Mouse (Mus musculus) urinary bladder, adult 18-20 months (tissue): ENCODE measurements at regions not wholly inside any gene's neighbourhood (a gene's known extent, or its start where the extent isn't known, plus 50 kb on each side); places are given as distances from the start of the nearest gene placed in this dataset.

Experiments
- DNase-seq, 2 experiments: peaks; one replicate each; pipeline ENCODE4 v3.0.0; 2022; ENCODE audit warnings: low spot score in 2 of 2, mixed read lengths in 2 of 2

DNA sequence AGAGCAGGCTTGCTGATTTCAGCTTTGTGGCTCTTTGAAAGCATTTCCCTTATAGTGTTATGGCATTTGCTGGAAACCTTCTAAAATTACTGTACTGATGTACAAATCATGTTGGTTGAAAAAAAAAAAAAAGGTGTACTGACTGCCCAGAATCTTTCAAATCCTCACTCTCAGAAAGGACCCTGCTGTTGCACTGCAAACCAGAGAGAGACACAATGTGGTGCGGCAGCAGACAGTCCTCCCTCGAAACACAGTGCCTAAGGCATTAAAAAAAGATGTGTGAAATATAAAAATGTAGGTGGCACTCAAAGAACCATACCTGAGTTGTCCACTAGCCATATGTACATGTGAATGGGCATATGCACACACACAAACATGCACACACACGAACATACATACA is 128.3 kb downstream of the Actr3 start:
- no peak for DNase-seq

DNA sequence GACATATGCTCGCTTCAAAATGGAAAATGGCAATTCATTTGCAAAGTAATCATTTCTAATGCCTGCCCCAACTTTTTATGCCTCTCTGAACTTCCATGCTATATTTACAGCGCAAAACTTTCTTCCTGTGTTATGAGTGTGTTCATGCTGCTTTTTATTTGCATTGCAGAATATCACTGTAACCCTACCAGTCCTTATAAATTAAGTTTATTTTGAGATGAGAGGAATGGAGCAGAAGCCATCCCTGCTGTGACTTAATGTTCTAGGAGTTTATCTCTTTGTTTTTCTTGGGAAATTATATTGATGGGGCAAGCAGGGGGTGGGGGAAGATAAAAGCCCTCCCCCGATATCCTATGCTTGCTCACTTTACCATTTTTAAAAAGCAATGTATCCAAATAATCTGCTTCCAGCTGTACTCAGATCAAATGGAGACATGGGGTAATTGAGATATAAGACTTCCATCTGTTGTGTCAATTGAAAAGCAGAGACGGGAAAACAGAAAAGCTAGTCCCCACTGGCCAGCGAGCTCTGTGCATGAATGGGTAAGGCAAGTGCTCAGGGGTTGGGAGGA is 136.9 kb downstream of the Actr3 start:
- DNase-seq = no peak

DNA sequence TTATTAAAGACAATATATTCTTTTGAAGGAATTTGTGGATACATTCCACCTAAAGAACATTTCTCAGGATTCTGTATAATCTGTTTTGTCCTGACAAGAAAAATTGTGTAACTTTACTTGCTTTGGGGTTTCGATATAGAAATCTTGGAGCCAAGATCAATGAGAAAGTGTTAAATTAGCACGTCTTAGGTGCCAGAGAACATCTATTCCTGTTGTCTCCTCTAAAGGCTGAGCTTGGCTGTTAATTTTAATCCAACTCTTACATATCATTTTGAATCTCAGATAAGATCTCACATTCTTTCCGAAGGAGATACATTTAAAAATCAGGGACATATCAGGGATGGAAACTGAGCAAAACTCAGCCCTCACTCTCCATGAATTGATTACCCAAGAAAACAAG is 139.9 kb downstream of the Actr3 start:
- DNase-seq = no peak

DNA sequence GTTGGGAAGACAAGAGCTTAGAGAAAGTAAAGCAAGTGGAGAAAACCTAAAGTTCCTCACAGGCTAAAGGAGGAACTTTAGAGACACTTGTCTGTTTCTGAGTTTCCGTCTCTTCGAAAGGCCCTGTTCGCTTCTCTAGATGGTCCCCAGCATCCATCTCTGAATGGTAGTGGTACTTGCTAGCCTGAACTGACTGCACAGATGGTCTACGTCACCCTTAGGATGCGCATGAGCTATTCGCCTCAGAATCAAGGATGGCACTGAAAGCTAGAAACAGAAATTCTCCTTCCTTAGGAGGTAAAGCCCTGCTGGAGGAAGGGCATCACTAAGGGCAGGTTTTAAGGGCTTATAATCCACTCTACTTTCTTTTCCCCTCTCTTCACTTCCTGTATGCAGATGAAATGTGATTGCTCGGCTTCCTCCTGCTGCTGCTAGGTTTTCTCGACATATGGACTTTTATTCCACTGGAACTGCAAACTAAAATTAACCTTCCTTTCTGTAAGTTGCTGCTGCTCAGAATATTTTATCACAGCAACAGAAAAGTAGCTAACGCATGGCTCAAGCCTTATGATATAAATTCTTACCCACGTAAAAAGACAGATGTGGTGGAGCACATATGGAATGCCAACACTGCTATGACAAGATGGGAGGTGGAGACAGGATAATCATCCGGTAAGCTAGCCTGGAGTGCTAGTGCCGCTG is 145.1 kb downstream of the Actr3 start:
- no peak for DNase-seq

DNA sequence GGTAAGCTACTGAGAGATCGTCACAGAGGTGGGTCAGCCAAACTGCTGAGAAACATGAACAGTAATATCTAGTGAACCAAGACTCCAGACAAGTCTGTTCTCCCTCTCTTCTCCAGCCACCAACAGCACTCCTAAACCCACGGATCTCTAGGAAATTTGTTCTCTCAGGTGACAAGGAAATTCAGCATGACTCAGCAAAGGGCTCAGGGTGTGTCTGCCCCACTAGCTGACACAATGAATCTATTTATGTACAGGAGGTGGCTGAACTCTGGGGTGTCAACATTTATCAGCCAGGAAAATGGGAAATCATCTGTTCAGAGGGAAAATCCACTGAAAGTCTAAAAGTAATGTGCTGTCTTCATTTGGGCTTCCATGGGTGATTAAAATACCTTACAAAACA is 149.2 kb downstream of the Actr3 start:
- DNase-seq = no peak

DNA sequence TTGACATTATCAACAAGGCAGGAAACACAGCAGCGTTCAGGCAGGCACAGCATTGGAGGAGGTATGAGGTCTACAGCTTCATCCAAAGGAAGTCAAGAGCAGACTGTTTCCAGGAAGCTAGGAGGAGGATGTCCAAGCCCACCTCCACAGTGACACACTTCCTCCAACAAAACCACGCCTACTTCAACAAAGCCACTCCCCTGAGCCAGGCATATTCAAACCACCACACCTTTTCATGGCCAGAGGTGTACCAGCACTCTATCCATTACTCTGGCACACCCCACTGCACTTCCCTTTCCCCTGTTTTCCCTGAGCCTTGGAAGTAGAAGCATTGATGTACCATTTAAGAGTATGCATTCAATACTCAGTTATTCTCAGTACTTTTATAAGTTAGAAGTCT is 150.8 kb downstream of the Actr3 start:
- DNase-seq = no peak

DNA sequence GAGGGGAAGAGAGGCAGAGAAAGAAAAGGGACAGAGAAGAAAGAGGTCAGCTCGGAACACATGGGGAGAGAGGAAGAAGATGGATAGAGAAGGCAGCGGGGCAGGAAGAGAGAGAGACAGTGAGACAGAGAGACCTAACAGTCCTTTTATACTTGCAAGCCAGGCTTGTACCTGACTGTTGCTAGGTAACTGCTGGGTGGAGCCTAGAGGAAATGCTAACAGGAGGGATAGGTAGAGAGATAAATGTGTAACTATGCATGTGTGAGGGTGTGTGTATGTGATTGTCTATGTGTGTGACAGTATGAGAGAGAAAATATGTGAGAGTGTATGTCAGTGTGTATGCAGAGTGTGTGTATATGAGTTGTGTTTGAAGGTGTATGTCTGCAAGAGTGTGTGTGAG is 161.8 kb downstream of the Actr3 start:
- no peak for DNase-seq

DNA sequence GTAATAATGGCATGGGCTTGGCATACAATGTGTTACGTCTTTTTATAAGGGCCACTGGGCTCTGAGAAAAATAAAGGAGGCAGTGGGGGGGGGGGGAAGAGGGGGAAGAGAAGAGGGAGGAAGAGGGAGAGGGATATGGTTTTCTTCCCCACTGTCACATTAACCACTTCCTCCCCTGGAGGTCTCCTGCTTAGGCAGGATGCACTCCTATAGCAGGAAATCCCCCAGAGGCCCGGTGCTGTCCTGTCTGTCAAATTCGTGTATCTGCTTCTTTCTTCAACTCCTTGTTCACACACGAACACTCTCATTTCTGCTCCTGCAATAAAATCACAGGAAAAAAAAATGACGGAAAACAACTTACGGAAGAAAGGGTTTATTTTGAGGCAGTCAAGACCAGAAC is 171.8 kb downstream of the Actr3 start:
- no peak for DNase-seq

DNA sequence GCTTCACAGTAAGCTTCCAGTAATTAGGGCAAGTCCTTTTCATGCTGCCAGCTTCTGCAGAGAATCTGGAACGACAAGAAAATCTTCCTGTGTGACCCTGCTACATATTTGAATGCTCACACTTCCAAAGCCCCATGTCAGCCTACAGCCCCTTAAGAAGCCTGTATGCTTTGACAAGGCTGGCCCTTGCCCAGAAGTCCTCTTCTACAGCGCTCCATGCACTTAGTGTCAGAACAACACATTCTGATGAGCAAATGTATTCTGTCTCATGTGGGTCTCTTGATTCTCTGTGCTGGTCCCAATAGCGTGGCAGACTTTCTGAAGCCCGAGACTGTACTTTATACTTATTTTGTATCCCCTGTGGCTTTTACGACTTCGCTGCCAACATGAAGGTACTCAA is 172.5 kb downstream of the Actr3 start:
- no peak for DNase-seq

DNA sequence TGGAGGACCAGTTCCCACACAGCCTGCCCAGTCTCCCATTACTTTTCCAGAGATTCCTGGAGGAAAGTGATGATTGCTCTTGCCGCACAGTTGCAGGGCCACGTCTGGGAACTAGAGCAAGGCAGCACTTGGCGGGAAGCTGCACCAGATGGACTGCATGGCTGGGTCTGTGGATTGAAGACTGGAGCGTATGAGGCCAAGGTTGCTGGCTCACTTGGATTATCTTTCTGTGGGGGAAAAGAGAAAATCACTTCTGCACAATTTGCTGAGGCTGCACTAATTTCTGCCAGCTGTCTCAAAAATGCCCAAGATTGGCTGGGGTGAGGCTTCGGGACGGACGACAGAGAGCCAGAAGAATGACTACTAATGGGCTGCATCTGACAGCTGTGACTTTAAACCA is 193.2 kb downstream of the Actr3 start:
- DNase-seq = no peak

DNA sequence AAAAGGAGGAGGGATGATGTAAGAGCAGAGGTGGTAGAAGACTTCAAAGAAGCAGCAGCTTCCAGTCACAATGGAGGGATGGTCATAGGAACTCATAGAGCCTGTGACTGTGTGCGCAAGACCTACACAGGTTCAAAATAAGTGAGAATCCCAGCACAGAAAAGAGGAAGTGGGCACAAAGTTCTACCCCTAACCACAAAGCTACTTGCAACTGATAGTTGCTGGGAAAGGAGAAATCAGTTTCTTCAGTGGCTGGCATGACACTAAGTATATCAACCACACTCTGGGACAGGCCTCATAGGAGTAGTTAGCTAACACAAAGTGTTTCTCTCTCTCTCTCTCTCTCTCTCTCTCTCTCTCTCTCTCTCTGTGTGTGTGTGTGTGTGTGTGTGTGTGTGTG is 193.8 kb downstream of the Actr3 start:
- no peak for DNase-seq

DNA sequence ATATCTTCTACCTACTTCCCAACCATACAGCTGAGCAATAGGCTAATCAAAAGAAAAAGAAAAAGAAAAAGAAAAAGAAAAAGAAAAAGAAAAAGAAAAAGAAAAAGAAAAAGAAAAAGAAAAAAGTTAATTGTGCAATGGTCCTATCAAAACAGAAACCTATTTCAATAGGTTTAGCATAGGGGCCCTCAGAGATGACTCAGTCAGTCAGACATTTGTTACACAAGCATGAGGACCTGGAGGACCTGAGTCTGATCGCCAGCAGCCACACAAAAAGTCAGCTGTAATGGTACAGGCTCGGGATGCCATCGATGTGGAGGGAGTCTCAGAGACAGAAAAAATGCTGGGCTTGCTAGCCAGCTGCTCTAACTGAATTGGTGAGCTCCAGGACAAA is 197.9 kb downstream of the Actr3 start:
- no peak for DNase-seq

DNA sequence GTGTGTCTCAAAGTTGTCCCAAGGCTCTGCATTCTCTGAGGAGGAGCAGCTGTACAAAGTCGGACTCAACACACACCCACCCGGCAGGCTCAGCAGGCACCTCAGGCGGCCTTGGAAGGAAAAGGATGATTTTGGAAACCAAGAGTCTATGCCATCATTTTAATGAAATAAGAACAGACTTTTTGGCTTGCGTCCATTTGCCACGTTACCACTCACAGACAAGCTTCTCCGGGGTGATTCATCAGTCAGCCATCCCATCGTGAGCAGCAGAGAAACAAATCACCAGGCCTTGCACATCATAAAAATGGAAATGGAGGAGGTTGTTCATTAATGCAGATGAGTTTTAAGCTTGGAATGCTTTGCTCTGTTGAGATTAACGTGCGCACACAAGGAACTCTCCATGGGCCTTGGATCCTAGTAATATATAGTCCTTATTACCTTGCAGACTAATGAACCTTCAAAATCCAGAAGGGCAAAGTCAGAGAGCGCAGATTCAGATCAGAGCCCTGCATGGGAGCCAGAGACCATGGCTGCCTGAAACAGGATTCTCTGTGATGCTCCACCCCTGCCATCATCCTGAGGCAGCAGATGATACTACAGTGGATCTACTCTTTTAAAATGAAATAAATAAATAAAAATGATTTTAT is 198.5 kb downstream of the Actr3 start:
- DNase-seq = no peak

DNA sequence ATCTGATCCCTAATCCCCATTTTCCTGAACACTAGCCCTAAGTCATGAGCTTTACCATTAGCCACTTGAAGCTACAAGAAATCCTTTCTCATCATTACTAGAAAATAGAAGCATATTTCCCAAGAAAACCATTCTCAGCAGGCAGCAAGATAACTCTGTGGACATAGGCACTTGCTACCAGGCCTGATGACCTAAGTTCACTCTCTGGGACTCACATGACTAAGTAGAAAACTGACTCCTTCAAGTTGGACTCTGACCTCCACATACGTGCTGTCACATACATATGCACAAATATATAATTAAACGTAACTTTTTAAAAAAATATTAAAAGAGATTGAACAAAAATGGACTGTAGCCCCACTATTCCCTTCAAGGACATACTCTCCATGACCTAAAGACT is 200.8 kb downstream of the Actr3 start:
- no peak for DNase-seq

DNA sequence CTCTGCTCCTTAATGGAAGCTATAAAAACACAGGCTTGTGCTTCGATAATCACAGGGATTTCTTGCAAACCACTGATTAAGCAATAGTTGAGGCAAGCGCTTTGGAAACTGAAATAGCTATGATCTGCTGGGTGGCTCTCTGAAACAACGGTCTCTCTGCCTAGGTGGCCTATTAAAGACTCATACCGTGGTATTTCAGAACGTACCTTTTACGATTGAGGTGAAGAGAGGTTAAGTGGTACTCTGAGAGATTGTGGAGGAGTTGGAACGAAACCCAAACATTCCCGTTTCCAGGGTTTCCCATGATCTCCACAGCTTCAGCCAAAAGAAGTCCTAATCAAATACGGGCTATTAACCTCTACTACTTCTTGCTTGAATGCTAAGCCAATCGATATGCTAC is 212.2 kb downstream of the Actr3 start:
- no peak for DNase-seq

DNA sequence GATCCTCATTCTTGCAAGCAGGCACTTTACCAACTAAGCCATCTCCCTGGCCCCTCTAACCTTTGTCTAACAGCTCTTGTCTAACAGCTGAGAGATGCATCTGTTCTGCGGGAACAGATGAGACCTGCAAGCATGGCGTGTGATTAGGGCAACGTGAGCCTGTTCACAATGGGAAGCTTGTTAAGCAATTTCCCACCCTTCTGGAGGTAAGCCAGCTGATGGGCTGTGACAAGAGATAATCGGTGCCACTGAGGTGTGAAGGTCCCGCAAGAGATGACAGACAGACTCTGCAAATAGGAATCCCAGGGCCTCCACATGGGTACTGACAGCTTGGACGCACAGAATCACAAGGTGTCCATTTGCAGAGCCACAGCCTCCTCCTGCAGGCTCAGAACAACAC is 219.3 kb downstream of the Actr3 start:
- no peak for DNase-seq

DNA sequence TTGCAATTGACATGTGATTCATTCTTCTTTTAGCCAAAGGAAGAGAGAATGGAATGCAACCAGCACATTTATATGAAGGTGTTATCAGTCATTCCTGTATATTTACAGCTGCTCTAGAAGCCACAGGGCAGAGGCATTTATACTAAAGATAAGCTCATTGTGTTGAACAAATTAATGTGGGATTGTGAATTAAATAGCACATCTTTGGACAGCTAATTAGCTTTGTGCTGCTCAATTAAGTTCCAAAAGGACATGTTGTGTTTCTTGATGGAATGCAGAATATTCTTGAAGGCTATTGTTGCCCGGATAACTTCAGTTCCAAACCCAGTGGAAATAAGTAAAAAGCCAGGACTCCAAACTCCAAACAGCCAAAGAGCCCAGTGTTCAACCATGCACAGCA is 248.4 kb downstream of the Actr3 start:
- no peak for DNase-seq

DNA sequence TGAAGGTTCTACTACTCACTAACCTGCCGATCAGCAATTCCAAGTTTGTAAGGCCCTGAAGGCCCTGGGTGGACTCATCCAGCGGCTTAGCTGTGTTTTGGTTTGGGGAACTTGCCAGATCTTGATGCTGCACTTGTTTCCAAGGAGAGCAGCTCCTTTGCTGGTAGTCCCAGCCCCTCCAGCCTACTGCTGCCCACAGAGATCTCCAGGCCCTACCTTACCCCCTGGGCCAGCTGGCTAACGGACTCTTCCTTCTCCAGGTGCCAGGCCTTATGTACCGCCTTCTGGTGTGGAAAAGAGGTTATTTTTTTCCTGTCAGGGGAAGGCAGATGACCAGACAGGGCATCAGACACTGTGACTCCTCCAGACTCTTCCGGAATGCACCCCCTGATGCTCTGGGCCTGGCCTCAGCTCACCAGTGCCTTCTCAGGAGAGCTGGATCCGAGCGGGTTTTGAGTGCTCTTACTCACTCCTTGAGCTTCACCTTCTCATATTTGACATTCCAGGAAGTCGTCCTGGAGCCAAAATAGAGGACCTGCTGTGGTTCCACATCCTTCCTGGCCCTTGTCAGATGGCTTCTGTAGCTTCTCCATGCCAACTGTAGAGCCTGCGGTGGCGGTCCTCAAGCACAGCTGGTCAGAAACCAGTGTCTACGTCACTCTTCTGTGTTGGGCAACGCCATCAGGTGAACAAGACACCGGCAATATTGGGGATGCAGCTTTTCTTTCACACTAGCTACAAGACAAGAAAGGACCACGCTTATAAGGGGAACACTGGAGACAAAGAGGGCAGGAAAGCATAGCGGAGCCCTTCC is 259.2 kb downstream of the Actr3 start:
- no peak for DNase-seq

DNA sequence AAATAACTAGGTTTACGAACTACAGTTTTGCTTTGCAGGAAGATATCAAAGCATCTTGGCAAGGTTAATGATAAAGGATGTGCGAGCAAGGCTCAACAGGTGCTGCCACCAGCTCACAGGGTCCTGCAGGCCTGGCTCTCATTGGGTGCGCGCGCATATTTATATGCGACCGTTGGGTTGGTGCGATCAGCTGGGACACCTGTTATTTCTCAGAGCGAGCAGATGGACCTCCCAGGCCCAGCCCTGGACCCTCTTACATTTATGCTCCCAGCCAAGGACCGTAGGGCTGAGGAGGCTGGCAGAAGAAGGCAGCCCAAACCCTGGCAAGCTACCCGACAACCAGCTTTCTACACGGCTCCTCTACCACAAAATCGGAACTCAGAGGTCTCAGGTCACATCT is 260.8 kb downstream of the Actr3 start:
- DNase-seq = no peak

DNA sequence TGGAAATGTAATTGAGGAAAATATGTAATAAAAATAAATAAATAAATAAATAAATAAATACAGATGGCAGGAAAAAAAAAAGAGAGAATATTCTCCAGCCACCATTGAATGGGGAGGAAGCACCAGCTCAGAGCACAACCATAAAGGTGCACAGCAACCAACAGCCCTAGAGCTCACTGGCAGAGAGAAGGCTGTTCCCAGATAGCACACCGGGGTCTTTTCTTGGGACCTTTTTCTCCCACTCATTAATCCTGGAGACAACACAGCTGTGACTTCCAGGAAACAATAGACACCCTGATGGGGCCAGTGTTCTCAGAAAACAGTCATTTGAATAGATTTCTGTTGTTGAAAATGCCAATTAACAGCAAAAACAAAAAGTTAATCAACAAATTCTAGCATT is 263.1 kb downstream of the Actr3 start:
- DNase-seq = no peak

DNA sequence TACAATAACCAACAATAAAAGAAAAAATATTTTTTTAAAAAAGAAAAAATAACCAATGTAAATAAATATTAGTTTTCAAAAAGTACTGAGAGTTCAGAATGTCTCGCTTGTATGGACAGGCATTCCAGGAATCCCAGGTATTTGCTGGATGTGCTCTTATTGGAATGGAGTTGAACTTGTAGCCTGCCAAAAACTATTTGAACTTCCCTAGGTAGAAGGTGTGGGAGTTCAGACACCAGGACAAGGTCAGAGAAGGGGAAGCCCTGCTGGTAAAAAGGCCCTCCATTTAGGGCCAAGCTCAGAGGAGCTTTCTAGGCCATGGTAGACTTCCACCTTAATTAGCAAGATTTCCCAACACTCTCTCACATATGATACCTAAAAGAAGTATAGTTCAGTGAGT is 270.3 kb downstream of the Actr3 start:
- no peak for DNase-seq

DNA sequence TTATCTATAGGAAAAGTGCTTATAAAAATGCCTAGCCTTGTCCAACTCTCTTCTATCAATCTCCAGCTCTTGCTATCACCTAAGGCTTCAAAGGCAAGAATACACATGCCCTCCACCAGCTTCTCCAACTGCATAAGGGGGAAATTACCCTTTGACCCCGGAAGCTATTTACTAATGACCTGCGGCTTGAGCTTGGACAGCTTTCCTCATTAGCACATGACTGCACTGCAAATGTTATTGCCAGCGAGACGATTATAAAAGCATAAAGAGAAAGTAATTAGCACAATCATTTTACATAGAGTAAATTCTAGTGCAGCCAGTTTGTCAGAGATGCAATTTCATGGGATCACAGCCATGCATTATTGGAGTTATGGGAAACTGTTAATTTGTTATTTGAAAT is 277.0 kb downstream of the Actr3 start:
- DNase-seq = no peak

DNA sequence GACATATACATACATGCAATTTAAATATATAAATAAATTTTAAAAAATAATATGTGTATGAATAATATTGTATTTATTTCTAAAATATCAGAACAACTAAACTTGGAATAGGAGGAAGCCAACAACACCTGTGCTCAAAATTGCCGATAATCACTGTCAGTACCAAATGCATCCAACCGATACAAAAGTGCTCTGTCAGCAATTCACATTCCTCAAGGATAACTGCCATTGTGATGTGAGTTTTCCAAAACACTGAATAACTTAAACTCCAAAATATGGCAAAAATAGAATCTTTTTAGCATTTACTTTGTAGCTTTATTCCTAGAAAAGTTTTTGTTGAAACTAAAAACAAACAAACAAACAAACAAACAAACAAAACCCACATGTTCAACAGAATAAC is 279.4 kb downstream of the Actr3 start:
- no peak for DNase-seq
